Mouse (Mus musculus): ENCODE data around the gene Rbm19. TPM values are rescaled to one million over a fixed set of nuclear protein-coding genes. Genes with fewer than 3 reads are reported as not detected.

Gene Rbm19
- polyA plus RNA-seq, 1 experiment = 24.7 TPM

DNA sequence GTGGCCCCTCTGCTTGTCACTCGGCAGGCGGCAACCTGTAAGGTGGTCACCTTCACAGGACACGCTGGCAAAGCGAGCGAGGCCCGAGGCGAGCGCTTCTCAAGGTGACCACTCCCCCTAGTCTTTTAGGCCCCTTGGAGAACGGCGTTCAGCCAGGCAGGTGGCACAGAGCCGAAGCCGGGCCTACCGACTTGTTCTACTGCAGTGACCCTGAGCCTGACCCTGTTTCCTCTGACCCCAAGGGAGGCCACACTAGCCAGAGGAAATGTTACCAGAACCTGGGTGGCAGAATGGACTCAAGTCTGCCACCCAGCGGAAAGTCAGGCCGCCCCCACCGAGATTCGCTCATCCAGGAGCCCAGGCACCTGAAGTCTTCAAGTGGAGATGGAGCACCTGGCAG lies 94.9 kb downstream of the Rbm19 start:
- H3K27me3 ChIP-seq (replicated peaks) = peaks cover 66% of the 10 kb centered on the region
- H3K9me3 ChIP-seq = peaks cover under 1% of the 10 kb centered on the region
- H3K36me3 ChIP-seq (replicated peaks; ENCODE audit: low read length) = no peaks in the 10 kb centered on the region

GRCm38 (mm10) chr5:120214511-120214910 lies 98.2 kb downstream of the Rbm19 start:
- Histone ChIP-seq H3K27me3 (replicated peaks) (peaks cover 63% of the 10 kb centered on the region), H3K9me3 (peaks cover 7% of the 10 kb centered on the region), H3K4me3 (replicated peaks) (no peak overlapping the region), H3K4me1 (peaks cover 13% of the 10 kb centered on the region), H3K36me3 (replicated peaks; ENCODE audit: low read length) (no peaks in the 10 kb centered on the region)
- TF ChIP-seq GATA1 (IDR thresholded peaks at IDR 0.05; ENCODE audit: borderline replicate concordance, low read length) = no peak
- no peak for TF ChIP-seq FLI1 (IDR thresholded peaks at IDR 0.05; ENCODE audit: low read length)

More for the DNA sequence above, 94.9 kb downstream of the Rbm19 start:
- peaks cover 5% of the 10 kb centered on the region for H3K4me1 ChIP-seq
- TF ChIP-seq GATA1 (IDR thresholded peaks at IDR 0.05; ENCODE audit: borderline replicate concordance, low read length) (no peak), FLI1 (IDR thresholded peaks at IDR 0.05; ENCODE audit: low read length) (no peak)
- H3K4me3 ChIP-seq (replicated peaks) = peak overlapping the region; percentile 56

GRCm38 (mm10) chr5:120221216-120221615 lies 105.0 kb downstream of the Rbm19 start:
- Histone ChIP-seq H3K4me3 (replicated peaks) (no peak overlapping the region), H3K9me3 (peaks cover 6% of the 10 kb centered on the region), H3K36me3 (replicated peaks; ENCODE audit: low read length) (no peaks in the 10 kb centered on the region), H3K27me3 (replicated peaks) (peaks cover 80% of the 10 kb centered on the region), H3K4me1 (peaks cover 8% of the 10 kb centered on the region)
- no peak for TF ChIP-seq FLI1 (IDR thresholded peaks at IDR 0.05; ENCODE audit: low read length)
- no peak for TF ChIP-seq GATA1 (IDR thresholded peaks at IDR 0.05; ENCODE audit: borderline replicate concordance, low read length)

GRCm38 (mm10) chr5:120225383-120225782 lies 109.1 kb downstream of the Rbm19 start:
- Histone ChIP-seq H3K27me3 (replicated peaks) (peaks cover 71% of the 10 kb centered on the region), H3K9me3 (no peaks in the 10 kb centered on the region), H3K4me3 (replicated peaks) (no peak overlapping the region), H3K4me1 (no peaks in the 10 kb centered on the region), H3K36me3 (replicated peaks; ENCODE audit: low read length) (no peaks in the 10 kb centered on the region)
- TF ChIP-seq FLI1 (IDR thresholded peaks at IDR 0.05; ENCODE audit: low read length) = no peak
- TF ChIP-seq GATA1 (IDR thresholded peaks at IDR 0.05; ENCODE audit: borderline replicate concordance, low read length) = no peak

DNA sequence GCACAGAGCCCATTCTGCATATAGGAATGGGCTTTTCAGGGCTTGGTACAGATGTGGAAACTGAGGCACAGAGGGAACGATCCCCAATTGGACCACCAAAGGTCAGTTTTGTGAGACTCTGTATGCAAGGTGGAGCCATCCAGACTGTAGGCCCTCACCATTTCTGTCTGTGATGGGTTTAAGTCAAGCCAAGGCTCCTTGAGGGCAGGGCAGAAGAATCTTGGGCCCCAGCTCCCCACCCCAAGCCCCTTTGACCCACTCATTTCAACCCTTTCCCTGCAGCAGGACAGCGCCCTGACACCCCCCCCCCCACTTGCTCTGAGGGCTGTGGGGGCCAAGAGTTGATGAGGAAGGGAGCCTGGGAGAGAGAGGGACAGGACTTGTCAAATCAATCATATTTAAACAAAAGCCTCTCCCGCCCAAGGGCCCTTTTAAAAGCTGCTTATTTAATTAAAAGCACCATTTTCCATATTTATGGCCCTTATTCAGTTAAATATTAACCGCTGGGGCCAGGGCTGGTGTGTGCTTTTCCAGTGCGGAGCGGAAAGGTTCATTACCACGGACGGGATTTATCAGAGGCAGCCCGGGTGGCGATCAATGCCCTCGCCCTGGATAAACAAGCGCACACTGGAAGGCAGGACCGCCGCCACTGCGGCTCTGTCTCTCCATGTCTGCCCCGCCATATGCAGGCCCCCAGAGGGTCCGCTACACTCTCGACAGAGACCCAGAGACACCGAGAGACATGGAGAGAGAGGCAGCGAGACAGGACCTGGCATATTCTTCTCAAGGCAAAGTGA lies 112.5 kb downstream of the Rbm19 start:
- H3K9me3 ChIP-seq = no peaks in the 10 kb centered on the region
- no peak overlapping the region for H3K4me3 ChIP-seq (replicated peaks)
- TF ChIP-seq GATA1 (IDR thresholded peaks at IDR 0.05; ENCODE audit: borderline replicate concordance, low read length) = no peak
- no peak for TF ChIP-seq FLI1 (IDR thresholded peaks at IDR 0.05; ENCODE audit: low read length)
- H3K27me3 ChIP-seq (replicated peaks) = peaks cover 62% of the 10 kb centered on the region
- H3K4me1 ChIP-seq = 0 out of 2 replicates have a peak, but pooled peaks cover under 1% of the 10 kb centered on the region
- no peaks in the 10 kb centered on the region for H3K36me3 ChIP-seq (replicated peaks; ENCODE audit: low read length)

- TF ChIP-seq GATA1 (IDR thresholded peaks at IDR 0.05; ENCODE audit: borderline replicate concordance, low read length) = no peak
- no peak for TF ChIP-seq FLI1 (IDR thresholded peaks at IDR 0.05; ENCODE audit: low read length)
- no peaks in the 10 kb centered on the region for H3K36me3 ChIP-seq (replicated peaks; ENCODE audit: low read length)
- H3K27me3 ChIP-seq (replicated peaks) = peaks cover 66% of the 10 kb centered on the region
- no peaks in the 10 kb centered on the region for H3K9me3 ChIP-seq
- H3K4me3 ChIP-seq (replicated peaks) = no peak overlapping the region
- H3K4me1 ChIP-seq = 0 out of 2 replicates have a peak, but pooled peaks cover 4% of the 10 kb centered on the region
These were observed 115.3 kb downstream of the Rbm19 start for GRCm38 (mm10) chr5:120231435-120232147.

GRCm38 (mm10) chr5:120235147-120235546 lies 118.9 kb downstream of the Rbm19 start:
- no peak for TF ChIP-seq FLI1 (IDR thresholded peaks at IDR 0.05; ENCODE audit: low read length)
- no peak for TF ChIP-seq GATA1 (IDR thresholded peaks at IDR 0.05; ENCODE audit: borderline replicate concordance, low read length)
- Histone ChIP-seq H3K4me3 (replicated peaks) (no peak overlapping the region), H3K36me3 (replicated peaks; ENCODE audit: low read length) (no peaks in the 10 kb centered on the region), H3K9me3 (no peaks in the 10 kb centered on the region), H3K4me1 (0 out of 2 replicates have a peak, but pooled peaks cover 4% of the 10 kb centered on the region), H3K27me3 (replicated peaks) (peaks cover 66% of the 10 kb centered on the region)

DNA sequence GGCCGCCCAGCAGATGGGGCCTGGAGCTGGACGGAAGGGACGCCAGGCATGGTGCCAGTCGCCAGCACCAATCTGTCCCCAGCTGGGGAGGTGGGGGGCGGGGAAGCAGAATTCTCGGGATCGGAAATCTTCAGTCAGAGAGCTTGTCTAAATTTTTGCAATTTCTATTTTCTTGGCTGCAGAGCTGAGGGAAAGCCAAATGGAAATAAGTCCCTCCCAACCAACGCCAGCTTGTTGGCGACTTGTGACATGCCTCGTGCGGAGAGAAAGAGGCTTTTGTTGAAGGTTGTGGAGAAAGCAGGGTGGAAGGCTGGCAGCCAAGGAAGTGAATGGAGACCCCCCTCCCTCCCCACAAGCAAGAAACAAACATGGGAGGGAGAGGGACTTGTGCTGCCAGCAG lies 119.3 kb downstream of the Rbm19 start:
- TF ChIP-seq GATA1 (IDR thresholded peaks at IDR 0.05; ENCODE audit: borderline replicate concordance, low read length) (no peak), FLI1 (IDR thresholded peaks at IDR 0.05; ENCODE audit: low read length) (no peak)
- Histone ChIP-seq H3K36me3 (replicated peaks; ENCODE audit: low read length) (no peaks in the 10 kb centered on the region), H3K27me3 (replicated peaks) (peaks cover 63% of the 10 kb centered on the region), H3K4me1 (0 out of 2 replicates have a peak, but pooled peaks cover 4% of the 10 kb centered on the region), H3K9me3 (no peaks in the 10 kb centered on the region), H3K4me3 (replicated peaks) (no peak overlapping the region)

DNA sequence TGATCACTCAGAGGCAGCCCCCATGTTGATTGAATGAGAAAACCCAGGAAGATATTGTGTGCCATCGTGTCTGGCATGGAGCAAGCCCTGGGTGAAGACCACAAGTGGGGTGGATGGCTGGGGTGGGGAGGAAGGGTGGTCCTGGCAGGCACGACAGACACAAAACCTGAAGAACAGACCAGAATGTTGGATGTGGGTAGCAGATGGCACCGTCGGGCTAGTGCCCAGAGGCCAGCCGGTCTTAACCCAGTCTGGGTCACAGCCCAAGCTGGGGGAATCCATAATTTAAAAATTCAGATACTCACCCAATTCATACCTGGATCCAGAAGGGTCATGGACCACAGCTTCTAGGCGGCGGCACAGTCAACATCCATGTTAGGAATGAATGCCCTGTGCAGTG lies 123.8 kb downstream of the Rbm19 start:
- Histone ChIP-seq H3K9me3 (no peaks in the 10 kb centered on the region), H3K4me3 (replicated peaks) (no peak overlapping the region), H3K4me1 (no peaks in the 10 kb centered on the region; the same call in 1 of the 2 replicates), H3K27me3 (replicated peaks) (peaks cover 58% of the 10 kb centered on the region), H3K36me3 (replicated peaks; ENCODE audit: low read length) (no peaks in the 10 kb centered on the region)
- TF ChIP-seq GATA1 (IDR thresholded peaks at IDR 0.05; ENCODE audit: borderline replicate concordance, low read length) = no peak
- no peak for TF ChIP-seq FLI1 (IDR thresholded peaks at IDR 0.05; ENCODE audit: low read length)

DNA sequence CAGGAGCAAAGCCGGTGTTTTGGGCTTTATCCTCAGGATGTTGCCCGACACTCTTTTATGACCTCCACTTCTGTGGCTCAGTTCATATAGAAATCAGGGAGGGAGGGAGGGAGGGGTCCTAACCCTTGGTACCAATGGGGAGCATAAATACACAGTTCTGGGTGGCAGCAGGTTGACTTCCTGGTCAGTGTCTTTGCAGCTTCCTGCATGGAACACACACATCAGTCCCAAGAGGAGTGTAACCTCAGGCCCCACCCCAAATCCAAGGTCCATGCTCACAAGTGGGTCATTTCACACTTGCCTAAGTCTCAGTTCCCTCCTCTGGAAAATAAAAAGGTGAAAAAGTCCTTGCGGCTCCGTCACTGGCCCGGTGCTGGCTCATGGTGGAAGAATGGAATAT lies 129.1 kb downstream of the Rbm19 start:
- Histone ChIP-seq H3K27me3 (replicated peaks) (peaks cover 73% of the 10 kb centered on the region), H3K4me3 (replicated peaks) (no peak overlapping the region), H3K9me3 (no peaks in the 10 kb centered on the region), H3K4me1 (no peaks in the 10 kb centered on the region; the same call in 1 of the 2 replicates), H3K36me3 (replicated peaks; ENCODE audit: low read length) (no peaks in the 10 kb centered on the region)
- TF ChIP-seq GATA1 (IDR thresholded peaks at IDR 0.05; ENCODE audit: borderline replicate concordance, low read length) (no peak), FLI1 (IDR thresholded peaks at IDR 0.05; ENCODE audit: low read length) (no peak)

Data from megakaryocyte, embryonic 14.5 days (primary cell).